20 mouse cellular contexts compared by ENCODE assay signal in genomic region chr11:20613223-20613622, GRCm38 (mm10).
"Had no signal": no experiment of that assay in that cellular context is flagged by ENCODE, and none has a peak within 500 bp of the region (broad histone marks: within the 10 kb centered on the region; RNA-seq: fewer than 3 reads in every experiment).

No protein-coding gene starts in this region.

- H3K9ac ChIP-seq: liver, embryonic 12.5 days; liver, embryonic 14.5 days; midbrain, embryonic 12.5 days; neural tube, embryonic 13.5 days; neural tube, embryonic 15.5 days had no signal

- H3K4me1 ChIP-seq: midbrain, embryonic 10.5 days; neural tube, embryonic 15.5 days had no signal

- H3K36me3 ChIP-seq: liver, embryonic 12.5 days; midbrain, embryonic 10.5 days; midbrain, embryonic 12.5 days; neural tube, embryonic 13.5 days; neural tube, embryonic 15.5 days had no signal

- H3K4me3 ChIP-seq: liver, embryonic 12.5 days; midbrain, embryonic 10.5 days; midbrain, embryonic 12.5 days; myocyte; neural tube, embryonic 13.5 days; neural tube, embryonic 15.5 days had no signal

- ATAC-seq: liver, embryonic 12.5 days; lung, postnatal 0 days; midbrain, embryonic 16.5 days had no signal

- H3K27ac ChIP-seq: liver, embryonic 12.5 days; liver, embryonic 14.5 days; midbrain, embryonic 10.5 days; midbrain, embryonic 12.5 days; neural tube, embryonic 13.5 days; neural tube, embryonic 15.5 days had no signal

- H3K4me2 ChIP-seq: liver, embryonic 12.5 days; midbrain, embryonic 12.5 days; neural tube, embryonic 13.5 days; neural tube, embryonic 15.5 days had no signal

- DNase-seq: lung, adult 2 months; lung, postnatal 36 days; midbrain, embryonic 14.5 days; retina, postnatal 1 day; right cerebral cortex, adult 18-20 months; right cerebral cortex, postnatal 25 days; right cerebral cortex, postnatal 4 days; spleen, adult 18-20 months; thymus, adult 18-20 months; thymus, postnatal 14 days; thymus, postnatal 36 days had no signal

- H3K9me3 ChIP-seq: liver, embryonic 12.5 days; midbrain, embryonic 10.5 days; midbrain, embryonic 12.5 days; neural tube, embryonic 13.5 days; neural tube, embryonic 15.5 days had no signal

- H3K27me3 ChIP-seq: liver, embryonic 12.5 days; midbrain, embryonic 12.5 days; neural tube, embryonic 13.5 days; neural tube, embryonic 15.5 days had no signal
